18 mouse cellular contexts compared by ENCODE assay signal in genomic region chr9:78045171-78045570, GRCm38 (mm10). TPM values are rescaled to one million over a fixed set of nuclear protein-coding genes. Genes with fewer than 3 reads are reported as not detected.
A peak's percentile ranks its signal among the peaks of the same experiment; 100 is the strongest.
DNase-seq lines count a peak whose midpoint lies in the region; ATAC-seq and TF ChIP-seq lines count a peak whose summit lies in the region.
"Had no signal": no experiment of that assay in that cellular context is flagged by ENCODE, and none has a peak within 500 bp of the region (broad histone marks: within the 10 kb centered on the region; RNA-seq: fewer than 3 reads in every experiment).

No protein-coding gene starts in this region.

- no peaks in the 10 kb centered on the region for H3K9me3 ChIP-seq in heart, postnatal 0 days (replicated peaks; ENCODE audit: control insufficient read depth, low read length)
- no peaks in the 10 kb centered on the region for H3K9me3 ChIP-seq in lung, postnatal 0 days (ENCODE audit: low read length)
- H3K9me3 ChIP-seq in embryonic facial prominence, embryonic 12.5 days, result no peaks in the 10 kb centered on the region
- H3K9me3 ChIP-seq in stomach, embryonic 16.5 days (replicated peaks; ENCODE audit: control insufficient read depth, low read length), result no peaks in the 10 kb centered on the region
- H3K9me3 ChIP-seq: neural tube, embryonic 13.5 days had no signal

- intact Hi-C loops in heart, adult 2 months (cut with DNase I), result no loop called here

- ATAC-seq in heart, postnatal 0 days (ENCODE audit: insufficient read depth, low read depth), result peak; percentile 72
- ATAC-seq in lung, postnatal 0 days, result peak; percentile 67
- no peak for ATAC-seq in embryonic facial prominence, embryonic 12.5 days (ENCODE audit: insufficient number of reproducible peaks, insufficient read depth, low FRiP score, low TSS enrichment)
- ATAC-seq in stomach, embryonic 16.5 days (ENCODE audit: insufficient read depth, low FRiP score), result peak; percentile 53; the same call in 1 of the 2 replicates

- no peak for TF ChIP-seq POLR2A in heart, adult 2 months (IDR thresholded peaks at IDR 0.05; ENCODE audit: insufficient read depth, low read depth, low read length)

- no peak overlapping the region for H3K4me2 ChIP-seq in heart, postnatal 0 days (ENCODE audit: low read depth, low read length)
- H3K4me2 ChIP-seq in lung, postnatal 0 days (replicated peaks; ENCODE audit: low read depth, low read length), result no peak overlapping the region
- no peak overlapping the region for H3K4me2 ChIP-seq in embryonic facial prominence, embryonic 12.5 days (replicated peaks)
- no peak overlapping the region for H3K4me2 ChIP-seq in stomach, embryonic 16.5 days (ENCODE audit: low read depth, low read length)
- H3K4me2 ChIP-seq: liver, embryonic 11.5 days; neural tube, embryonic 13.5 days had no signal

- TF ChIP-seq CTCF in heart, postnatal 0 days (IDR thresholded peaks at IDR 0.05; ENCODE audit: low read depth), result no peak
- no peak for TF ChIP-seq CTCF in heart, adult 2 months (IDR thresholded peaks at IDR 0.05)
- TF ChIP-seq CTCF in lung, postnatal 0 days (IDR thresholded peaks at IDR 0.05), result no peak

- TF ChIP-seq EP300 in heart, postnatal 0 days (IDR thresholded peaks at IDR 0.05; ENCODE audit: low read depth), result no peak
- no peak for TF ChIP-seq EP300 in heart, adult 2 months (IDR thresholded peaks at IDR 0.05; ENCODE audit: insufficient read depth, low read depth, low read length)
- TF ChIP-seq EP300 in lung, postnatal 0 days (IDR thresholded peaks at IDR 0.05), result no peak

- no peak overlapping the region for H3K4me3 ChIP-seq in heart, postnatal 0 days (ENCODE audit: low read depth, low read length)
- H3K4me3 ChIP-seq in heart, adult 2 months, result no peak overlapping the region
- H3K4me3 ChIP-seq in lung, postnatal 0 days (ENCODE audit: low read depth, low read length), result no peak overlapping the region
- H3K4me3 ChIP-seq in embryonic facial prominence, embryonic 12.5 days, result no peak overlapping the region
- H3K4me3 ChIP-seq in stomach, embryonic 16.5 days (replicated peaks; ENCODE audit: low read length), result no peak overlapping the region
- H3K4me3 ChIP-seq: neural tube, embryonic 13.5 days had no signal

- peak; percentile 60 for DNase-seq in heart, postnatal 0 days (ENCODE audit: low spot score)
- no peak for DNase-seq in heart, adult 2 months
- peak; percentile 61 for DNase-seq in lung, postnatal 0 days (ENCODE audit: low spot score)
- DNase-seq in lung, postnatal 4 days, result no peak
- no peak for DNase-seq in thymus, postnatal 10 days (ENCODE audit: low spot score in 2 of 2)
- no peak for DNase-seq in spleen, postnatal 10 days (ENCODE audit: low spot score in 2 of 2)

- peaks cover 5% of the 10 kb centered on the region; the same call in 1 of the 2 replicates for H3K4me1 ChIP-seq in heart, postnatal 0 days (ENCODE audit: control insufficient read depth, insufficient read depth)
- H3K4me1 ChIP-seq in heart, adult 2 months (ENCODE audit: control insufficient read depth, insufficient read depth, low read length), result no peaks in the 10 kb centered on the region
- H3K4me1 ChIP-seq in lung, postnatal 0 days (ENCODE audit: insufficient read depth, low read depth, low read length), result no peaks in the 10 kb centered on the region; the same call in 1 of the 2 replicates
- no peaks in the 10 kb centered on the region for H3K4me1 ChIP-seq in embryonic facial prominence, embryonic 12.5 days
- 0 out of 2 replicates have a peak, but pooled peaks cover 2% of the 10 kb centered on the region for H3K4me1 ChIP-seq in stomach, embryonic 16.5 days (ENCODE audit: control insufficient read depth, insufficient read depth, low read length)
- H3K4me1 ChIP-seq: neural tube, embryonic 13.5 days had no signal

- H3K9ac ChIP-seq in heart, postnatal 0 days (replicated peaks; ENCODE audit: low read depth, low read length), result no peak overlapping the region
- no peak overlapping the region for H3K9ac ChIP-seq in heart, adult 2 months (ENCODE audit: low read depth, low read length)
- H3K9ac ChIP-seq in lung, postnatal 0 days (replicated peaks; ENCODE audit: low read depth), result no peak overlapping the region
- no peak overlapping the region for H3K9ac ChIP-seq in embryonic facial prominence, embryonic 12.5 days
- H3K9ac ChIP-seq in stomach, embryonic 16.5 days (ENCODE audit: low read length), result no peak overlapping the region
- H3K9ac ChIP-seq: neural tube, embryonic 13.5 days had no signal

- H3K79me2 ChIP-seq in heart, adult 2 months (replicated peaks; ENCODE audit: control insufficient read depth, insufficient read depth, low read length), result no peaks in the 10 kb centered on the region

- H3K27me3 ChIP-seq in heart, postnatal 0 days (ENCODE audit: control insufficient read depth, insufficient read depth, low read length), result no peaks in the 10 kb centered on the region
- H3K27me3 ChIP-seq in heart, adult 2 months (ENCODE audit: control insufficient read depth, insufficient read depth, low read length), result no peaks in the 10 kb centered on the region
- no peaks in the 10 kb centered on the region for H3K27me3 ChIP-seq in lung, postnatal 0 days (replicated peaks; ENCODE audit: insufficient read depth, low read length)
- no peaks in the 10 kb centered on the region for H3K27me3 ChIP-seq in embryonic facial prominence, embryonic 12.5 days
- no peaks in the 10 kb centered on the region for H3K27me3 ChIP-seq in stomach, embryonic 16.5 days (ENCODE audit: control insufficient read depth, insufficient read depth, low read length)
- H3K27me3 ChIP-seq: neural tube, embryonic 13.5 days had no signal

- 23% methylated on average over 6 of the region's 6 CpGs for WGBS in heart, postnatal 0 days
- WGBS in heart, adult 2 months, result 57% methylated on average over 6 of the region's 6 CpGs
- 34% methylated on average over 6 of the region's 6 CpGs for WGBS in lung, postnatal 0 days
- 47% methylated on average over 6 of the region's 6 CpGs for WGBS in embryonic facial prominence, embryonic 12.5 days
- 45% methylated on average over 6 of the region's 6 CpGs for WGBS in stomach, embryonic 16.5 days

- peak overlapping the region; percentile 43; the same call in 1 of the 2 replicates for H3K27ac ChIP-seq in heart, postnatal 0 days (ENCODE audit: low read depth)
- H3K27ac ChIP-seq in heart, adult 2 months, result no peak overlapping the region
- H3K27ac ChIP-seq in lung, postnatal 0 days (ENCODE audit: low read length), result no peak overlapping the region
- H3K27ac ChIP-seq in embryonic facial prominence, embryonic 12.5 days, result 0 out of 2 replicates have a peak overlapping the region, but pooled peaks have one; percentile 2
- H3K27ac ChIP-seq in stomach, embryonic 16.5 days (ENCODE audit: low read length), result peak overlapping the region; percentile 49; the same call in 1 of the 2 replicates
- H3K27ac ChIP-seq: neural tube, embryonic 13.5 days had no signal

- H3K36me3 ChIP-seq in heart, postnatal 0 days (replicated peaks; ENCODE audit: control insufficient read depth, insufficient read depth, low read length), result no peaks in the 10 kb centered on the region
- H3K36me3 ChIP-seq in heart, adult 2 months (ENCODE audit: control insufficient read depth, insufficient read depth, low read length), result no peaks in the 10 kb centered on the region
- no peaks in the 10 kb centered on the region for H3K36me3 ChIP-seq in lung, postnatal 0 days (ENCODE audit: insufficient read depth, low read length)
- H3K36me3 ChIP-seq in embryonic facial prominence, embryonic 12.5 days, result no peaks in the 10 kb centered on the region
- H3K36me3 ChIP-seq in stomach, embryonic 16.5 days (ENCODE audit: control insufficient read depth, insufficient read depth, low read length), result no peaks in the 10 kb centered on the region
- H3K36me3 ChIP-seq: neural tube, embryonic 13.5 days had no signal

RNA-seq across cellular contexts. Expression of gene Gcm1, which starts 6.6 kb away (rescaled TPM):
- not detected in 2 replicates for total RNA-seq in heart, postnatal 0 days (2014; rRNA removed; ENCODE audit: low replicate concordance)
- not detected in 2 replicates for polyA plus RNA-seq in heart, postnatal 0 days (2015; fragmentation: Nextera tagmentation; extraction: Ambion mirVana)
- not detected for total RNA-seq in heart, adult 2 months (2021)
- polyA plus RNA-seq in heart, adult 2 months (2012; rRNA removed), result not detected in 2 replicates
- 0.14 TPM in 2 replicates for polyA plus RNA-seq in lung, postnatal 0 days (2015; fragmentation: Nextera tagmentation; extraction: Ambion mirVana)
- 0.10 and 0.18 TPM in 2 replicates for polyA plus RNA-seq in embryonic facial prominence, embryonic 12.5 days (2016; fragmentation: Nextera tagmentation; extraction: Ambion mirVana)
- not detected in 2 replicates for polyA plus RNA-seq in stomach, embryonic 16.5 days (2015; fragmentation: Nextera tagmentation; extraction: Ambion mirVana)
- total RNA-seq: adrenal gland, postnatal 4 days; heart, adult 18-20 months; left cerebral cortex, adult 18-20 months; megakaryocyte progenitor cell, adult 5-6 weeks; midbrain, postnatal 0 days had no signal
- polyA plus RNA-seq: cortical plate, adult 2 months; forebrain, embryonic 11.5 days; liver, embryonic 11.5 days; midbrain, postnatal 0 days; neural tube, embryonic 13.5 days; small intestine, adult 2 months had no signal

Comparison
In these comparisons a context has a peak if more than half of its experiments do, and no peak if none do; other contexts are left out.
1. DNase-seq: peak in heart, postnatal 0 days (single experiment) and lung, postnatal 0 days (single experiment); none in heart, adult 2 months (0 of 2), lung, postnatal 4 days (0 of 2), thymus, postnatal 10 days (0 of 2) and spleen, postnatal 10 days (0 of 2).
2. H3K27ac ChIP-seq: peak in heart, postnatal 0 days (single experiment), embryonic facial prominence, embryonic 12.5 days (single experiment) and stomach, embryonic 16.5 days (single experiment); none in heart, adult 2 months (single experiment) and lung, postnatal 0 days (single experiment).